Mouse (Mus musculus) olfactory bulb, adult 2 months (tissue): ENCODE measurements around the gene Pitx2. TPM values are rescaled to one million over a fixed set of nuclear protein-coding genes. Genes with fewer than 3 reads are reported as not detected.

Experiments
- H3K27ac ChIP-seq: fragments of 200-500 bp; 2 replicates; pipeline ENCODE4 v1.5.1; 2012; ENCODE audit warnings: low read depth, low read length; ENCODE audit not compliant: insufficient read depth
- H3K4me1 ChIP-seq: fragments of 200-500 bp; 2 replicates; pipeline ENCODE4 v1.6.1; 2012; ENCODE audit warnings: low read length; ENCODE audit not compliant: control insufficient read depth, insufficient read depth
- H3K4me3 ChIP-seq: fragments of 200-500 bp; 2 replicates; pipeline ENCODE4 v1.5.1; 2012; ENCODE audit warnings: mild to moderate bottlenecking, low read depth, low read length, moderate library complexity; ENCODE audit not compliant: insufficient read depth
- CTCF ChIP-seq: fragments of 200-500 bp; IDR thresholded peaks from 2 replicates; pipeline ENCODE4 v1.5.1; 2012; ENCODE audit warnings: low read depth, mild to moderate bottlenecking, low read length, moderate library complexity; ENCODE audit not compliant: insufficient read depth
- POLR2A ChIP-seq: fragments of 200-500 bp; IDR thresholded peaks from 2 replicates; pipeline ENCODE4 v1.6.1; 2012; ENCODE audit warnings: mild to moderate bottlenecking, low read depth, low read length, moderate library complexity; ENCODE audit not compliant: insufficient read depth
- WGBS: fragments of 180-500 bp; shearing (Covaris S2); methylation state at CpG from one replicate; pipeline ENCODE4 v1.1.7; 2018; 5-methylcytosine and 5-hydroxymethylcytosine counted together
- polyA plus RNA-seq: library from polyadenylated mRNA; stranded (reverse); fragments of >200 nt; gene quantifications from 2 replicates; pipeline ENCODE4 v1.2.4, GENCODE M21; 2012; ENCODE audit warnings: low replicate concordance; ENCODE audit not compliant: missing spikeins, insufficient read depth, insufficient read length

Gene Pitx2
- polyA plus RNA-seq, 1 experiment, result not detected

DNA sequence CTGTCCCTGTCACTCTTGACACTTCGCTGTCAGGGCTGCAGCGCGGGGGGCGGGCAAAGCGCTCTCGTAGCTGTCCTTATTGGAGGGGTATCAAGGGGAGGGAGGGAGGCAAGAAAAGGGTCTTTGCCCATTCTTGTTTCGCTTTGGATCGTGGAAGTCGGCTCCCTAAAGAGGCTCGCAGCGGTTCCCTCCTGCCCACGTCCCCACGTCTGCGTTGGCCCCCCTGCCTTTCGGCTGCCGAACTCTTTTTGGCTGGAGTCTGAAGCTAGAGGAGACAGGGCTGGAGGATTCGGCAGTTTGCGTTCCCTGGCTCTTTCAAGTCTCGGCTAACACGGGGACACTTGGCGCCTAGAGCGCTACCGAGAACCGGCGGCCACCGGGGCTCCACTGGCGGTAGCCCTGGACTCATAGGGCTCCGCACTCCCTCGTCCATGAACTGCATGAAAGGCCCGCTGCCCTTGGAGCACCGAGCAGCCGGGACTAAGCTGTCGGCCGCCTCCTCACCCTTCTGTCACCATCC lies 14.5 kb downstream of the Pitx2 start:
- Histone ChIP-seq H3K27ac (no peak overlapping the region), H3K4me3 (peak overlapping the region; percentile 22), H3K4me1 (peaks cover 12% of the 10 kb centered on the region)
- TF ChIP-seq POLR2A (no peak), CTCF (no peak)
- WGBS, result 2% methylated on average over 34 of the region's 34 CpGs

DNA sequence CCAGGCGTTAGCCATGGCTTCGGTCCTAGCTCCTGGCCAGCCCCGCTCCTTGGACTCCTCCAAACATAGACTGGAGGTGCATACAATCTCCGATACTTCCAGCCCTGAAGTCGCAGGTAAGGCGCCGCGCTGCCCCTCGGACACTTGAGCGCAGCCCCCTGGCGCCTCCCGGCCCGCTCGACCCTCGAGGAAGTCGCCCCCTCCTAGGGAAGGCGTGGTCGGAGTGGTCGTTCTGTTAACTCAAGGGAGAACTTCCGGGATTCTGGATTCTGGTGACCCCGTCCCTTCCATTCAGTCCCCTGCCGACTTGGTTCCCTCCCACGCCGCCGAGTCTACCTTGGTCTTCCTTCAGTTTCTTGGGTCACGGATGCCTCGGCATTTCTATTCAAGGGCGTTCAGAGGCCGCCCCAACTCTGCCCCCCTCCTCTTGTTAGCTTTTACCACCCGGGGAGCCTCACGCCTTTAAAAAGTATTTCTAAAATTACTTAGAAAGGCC lies 15.0 kb downstream of the Pitx2 start:
- TF ChIP-seq CTCF, result no peak
- TF ChIP-seq POLR2A, result no peak

DNA sequence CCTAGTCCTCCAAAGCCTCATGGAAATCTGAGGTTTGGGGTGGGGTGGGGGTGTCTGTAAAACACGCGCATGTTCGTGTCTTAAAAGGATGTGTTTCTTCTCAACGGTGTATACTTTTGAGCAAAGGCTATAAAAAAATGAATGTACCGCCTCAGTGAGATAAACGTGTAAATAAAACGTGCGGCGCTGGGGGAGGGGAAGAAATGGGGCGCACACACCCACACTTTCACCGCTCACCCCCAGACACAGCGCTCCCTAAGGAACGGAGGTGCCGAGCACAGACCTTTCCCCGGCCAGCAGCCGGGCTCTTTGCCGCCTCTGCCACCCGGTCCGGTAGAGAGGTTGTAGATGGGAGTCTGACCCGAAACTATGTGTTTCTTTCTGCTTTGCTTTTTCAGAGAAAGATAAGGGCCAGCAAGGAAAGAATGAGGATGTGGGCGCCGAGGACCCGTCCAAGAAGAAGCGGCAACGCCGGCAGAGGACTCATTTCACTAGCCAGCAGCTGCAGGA lies 15.6 kb downstream of the Pitx2 start:
- Histone ChIP-seq H3K27ac (no peak overlapping the region), H3K4me1 (peaks cover 12% of the 10 kb centered on the region), H3K4me3 (no peak overlapping the region)
- TF ChIP-seq CTCF (no peak), POLR2A (no peak)
- WGBS, result 4% methylated on average over 26 of the region's 26 CpGs

More for the DNA sequence above, 15.0 kb downstream of the Pitx2 start:
- peak overlapping the region; percentile 22; the same call in 1 of the 2 replicates for H3K4me3 ChIP-seq
- WGBS, result 2% methylated on average over 31 of the region's 31 CpGs
- H3K4me1 ChIP-seq, result peaks cover 12% of the 10 kb centered on the region
- H3K27ac ChIP-seq, result no peak overlapping the region

- H3K27ac ChIP-seq, result no peak overlapping the region
- TF ChIP-seq POLR2A (no peak), CTCF (no peak)
- H3K4me1 ChIP-seq, result peaks cover 12% of the 10 kb centered on the region
- WGBS, result 4% methylated on average over 35 of the region's 35 CpGs
- H3K4me3 ChIP-seq, result no peak overlapping the region
Observed at GRCm38 (mm10) chr3:129215751-129216331, 16.2 kb downstream of the Pitx2 start.

DNA sequence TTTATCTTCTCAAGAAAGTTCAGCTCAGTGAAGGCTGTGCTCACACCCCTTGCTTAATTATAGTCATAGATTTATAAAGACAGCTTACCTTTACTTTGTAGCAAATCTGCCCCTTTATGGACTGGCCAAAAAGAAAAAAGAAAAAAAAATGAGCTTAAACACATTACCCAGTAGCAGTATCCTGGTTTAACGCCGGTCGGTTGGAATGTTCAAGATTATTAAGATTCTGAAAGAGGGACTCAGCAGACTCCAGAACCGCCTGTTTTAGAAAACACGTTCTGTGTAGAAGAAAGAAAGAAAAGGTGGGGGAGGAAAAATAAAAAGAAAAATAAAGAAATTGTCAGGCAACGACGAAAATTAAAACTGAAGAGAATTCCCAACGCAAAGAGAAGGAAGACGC lies 16.8 kb downstream of the Pitx2 start:
- Histone ChIP-seq H3K4me3 (no peak overlapping the region), H3K4me1 (peaks cover 12% of the 10 kb centered on the region), H3K27ac (no peak overlapping the region)
- WGBS, result 5% methylated on average over 9 of the region's 9 CpGs
- TF ChIP-seq CTCF (no peak), POLR2A (no peak)

DNA sequence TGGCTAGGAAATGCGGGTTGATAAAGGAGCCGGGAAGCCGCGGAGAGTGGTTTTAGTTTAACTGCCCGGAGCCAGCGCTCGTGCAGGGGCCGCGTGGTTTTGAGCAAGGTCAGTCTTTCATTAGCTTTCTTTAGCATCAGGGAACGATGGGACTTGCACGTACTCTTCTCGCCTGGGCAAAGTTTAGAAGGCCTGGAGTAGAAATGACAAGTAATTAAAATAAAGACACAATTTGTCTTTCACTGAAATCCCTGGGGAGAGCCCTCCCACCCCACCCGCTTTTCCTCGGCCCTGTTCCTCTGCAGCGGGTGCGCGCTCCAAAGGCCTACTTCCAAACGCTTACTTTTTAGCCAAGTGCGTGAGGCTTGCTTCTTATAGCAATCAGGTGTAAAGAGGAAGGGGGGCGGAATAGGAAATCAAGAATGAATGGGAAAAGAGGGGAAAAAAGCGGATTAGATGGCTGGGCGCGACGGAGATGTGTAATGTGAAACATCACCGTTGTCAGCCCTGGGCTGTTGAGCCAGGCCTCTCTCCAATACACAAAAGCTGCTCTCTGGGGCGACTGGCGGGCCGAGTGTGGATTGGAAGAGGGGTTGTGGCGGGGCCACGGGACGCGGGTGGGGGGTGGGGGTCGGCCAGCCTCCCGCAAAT lies 17.4 kb downstream of the Pitx2 start:
- H3K4me1 ChIP-seq, result peaks cover 12% of the 10 kb centered on the region
- no peak overlapping the region for H3K27ac ChIP-seq
- no peak for TF ChIP-seq POLR2A
- H3K4me3 ChIP-seq, result no peak overlapping the region
- WGBS, result 4% methylated on average over 34 of the region's 34 CpGs

DNA sequence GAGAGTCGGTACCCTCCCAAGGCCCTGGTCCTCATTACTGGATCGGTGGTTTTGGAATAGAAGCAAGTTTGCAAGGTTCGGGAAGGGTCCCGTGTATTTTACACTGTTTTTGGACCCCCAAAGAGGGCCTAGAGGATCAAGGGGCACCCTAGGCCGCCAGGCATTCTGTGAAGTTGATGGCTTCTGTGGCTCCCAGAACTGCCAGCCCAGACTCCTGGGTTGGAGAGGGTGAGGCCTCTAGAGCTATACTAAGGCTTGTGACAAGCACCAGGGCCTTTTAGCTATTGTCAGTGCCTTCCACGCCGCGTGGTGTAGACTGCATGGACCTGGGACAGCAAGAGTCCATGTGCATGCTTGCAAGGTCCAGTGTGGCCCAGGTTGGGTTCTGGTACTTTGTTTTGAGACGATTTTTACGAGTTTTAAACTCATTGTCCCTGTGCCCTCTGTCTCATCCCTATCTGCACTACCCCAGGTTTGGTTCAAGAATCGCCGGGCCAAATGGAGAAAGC lies 18.2 kb downstream of the Pitx2 start:
- WGBS, result 7% methylated on average over 12 of the region's 12 CpGs
- peaks cover 12% of the 10 kb centered on the region for H3K4me1 ChIP-seq
- no peak for TF ChIP-seq POLR2A
- TF ChIP-seq CTCF, result no peak
- H3K4me3 ChIP-seq, result no peak overlapping the region
- H3K27ac ChIP-seq, result no peak overlapping the region

DNA sequence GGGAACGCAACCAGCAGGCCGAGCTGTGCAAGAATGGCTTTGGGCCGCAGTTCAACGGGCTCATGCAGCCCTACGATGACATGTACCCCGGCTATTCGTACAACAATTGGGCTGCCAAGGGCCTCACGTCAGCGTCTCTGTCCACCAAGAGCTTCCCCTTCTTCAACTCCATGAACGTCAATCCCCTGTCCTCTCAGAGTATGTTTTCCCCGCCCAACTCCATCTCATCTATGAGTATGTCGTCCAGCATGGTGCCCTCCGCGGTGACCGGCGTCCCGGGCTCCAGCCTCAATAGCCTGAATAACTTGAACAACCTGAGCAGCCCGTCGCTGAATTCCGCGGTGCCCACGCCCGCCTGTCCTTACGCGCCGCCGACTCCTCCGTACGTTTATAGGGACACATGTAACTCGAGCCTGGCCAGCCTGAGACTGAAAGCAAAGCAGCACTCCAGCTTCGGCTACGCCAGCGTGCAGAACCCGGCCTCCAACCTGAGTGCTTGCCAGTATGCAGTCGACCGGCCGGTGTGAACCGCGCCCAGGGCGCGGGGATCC lies 18.8 kb downstream of the Pitx2 start:
- no peak for TF ChIP-seq CTCF
- TF ChIP-seq POLR2A, result no peak
- H3K4me1 ChIP-seq, result peaks cover 12% of the 10 kb centered on the region
- no peak overlapping the region for H3K27ac ChIP-seq
- WGBS, result 2% methylated on average over 41 of the region's 41 CpGs
- no peak overlapping the region for H3K4me3 ChIP-seq
